Mouse (Mus musculus) left cerebral cortex, postnatal 25 days (tissue): ENCODE data around the gene Olfr593. TPM values are rescaled to one million over a fixed set of nuclear protein-coding genes. Genes with fewer than 3 reads are reported as not detected.
"Not testable (repeated sequence)": the region's sequence is repeated elsewhere in the genome, so short reads cannot be mapped to it uniquely, and the experiment has no call there.

ENCODE experiments used
- DNase-seq, 2 experiments: peaks; one replicate each; pipeline ENCODE4 v3.0.0; 2022; ENCODE audit warnings: low spot score in 2 of 2, mixed read lengths in 1 of 2
- intact Hi-C: fragments of 180-260 bp; cut with DNase I; formaldehyde crosslinking; loops from one replicate; pipeline ENCODE4 v1.15.1; 2025
- microRNA-seq, 2 experiments: library from miRNA; unstranded; fragments of <30 nt; microRNA quantifications; one replicate each; pipeline ENCODE4 v1.2.0; 2022
- total RNA-seq, 2 experiments: library from RNA; stranded (reverse); gene quantifications; 2 replicates each; pipeline ENCODE4 v1.2.3; 2021

Olfr593 gene
- total RNA-seq, result not detected

DNA sequence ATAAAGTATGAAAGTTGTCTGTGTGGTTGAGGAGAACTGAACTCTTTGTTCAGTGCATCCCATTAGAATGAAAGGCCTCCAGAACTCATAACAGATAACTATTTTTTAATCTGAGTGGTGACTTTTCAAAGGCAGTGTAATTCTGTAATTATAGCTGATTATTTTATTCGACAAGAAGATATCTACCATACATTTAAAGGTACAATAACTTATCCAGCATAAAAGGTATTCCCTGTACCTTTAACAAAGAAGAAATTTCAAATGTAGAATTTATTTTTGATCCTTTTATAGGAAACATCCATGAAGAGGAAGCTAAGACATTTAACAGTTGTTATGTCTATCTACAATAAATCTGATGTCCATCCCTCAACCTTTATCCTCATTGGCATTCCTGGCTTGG, at the start of gene Olfr593:
Olfr593 (plus strand) TSS at position 301 of the 400 bp plus-strand sequence.
- DNase-seq, result no peak
- intact Hi-C loops, result no loop called here

DNA sequence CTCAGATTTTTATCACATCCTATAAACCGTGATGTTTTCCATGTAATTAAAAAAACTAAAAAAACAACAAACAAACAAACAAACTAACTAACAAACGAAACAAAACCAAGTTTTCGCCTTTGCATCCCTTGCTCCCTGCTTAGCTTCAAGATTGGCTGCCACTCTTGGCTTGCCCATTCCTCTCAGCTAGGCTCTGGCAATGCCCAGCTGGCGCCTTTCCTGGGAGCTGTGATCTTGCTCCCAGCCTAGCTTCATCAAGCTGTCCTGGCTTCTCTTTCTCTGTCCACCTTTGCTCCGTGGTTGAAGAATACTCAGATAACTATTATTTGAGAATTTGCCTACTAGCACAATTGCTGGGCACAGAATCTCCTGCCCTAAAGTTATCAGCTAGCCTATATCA, 42.0 kb upstream of the Olfr593 start:
- intact Hi-C loops, result no loop called here
- no peak for DNase-seq

DNA sequence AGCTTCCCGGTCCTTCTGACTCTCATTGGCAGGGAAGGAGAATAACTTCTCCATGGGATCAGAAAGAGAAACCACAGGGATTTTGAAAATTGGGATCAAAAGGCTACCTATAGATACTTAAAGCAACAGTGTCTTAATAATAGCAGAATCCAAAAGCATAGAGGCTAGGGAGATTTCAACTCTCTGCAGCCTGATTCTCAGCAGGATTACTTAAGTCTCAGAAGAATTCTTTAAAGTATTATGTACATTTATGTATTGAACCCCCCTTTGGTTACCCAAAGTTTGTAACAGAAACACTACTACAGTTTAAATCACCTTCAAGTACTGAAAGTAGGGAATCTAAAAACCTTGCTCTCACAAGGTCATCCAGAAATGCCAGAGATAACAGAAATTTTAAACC, 33.4 kb upstream of the Olfr593 start, which contains the start of gene Olfr591:
Olfr591 (minus strand) TSS at position 101 of the 400 bp plus-strand sequence.
- intact Hi-C loops, result no loop called here

DNA sequence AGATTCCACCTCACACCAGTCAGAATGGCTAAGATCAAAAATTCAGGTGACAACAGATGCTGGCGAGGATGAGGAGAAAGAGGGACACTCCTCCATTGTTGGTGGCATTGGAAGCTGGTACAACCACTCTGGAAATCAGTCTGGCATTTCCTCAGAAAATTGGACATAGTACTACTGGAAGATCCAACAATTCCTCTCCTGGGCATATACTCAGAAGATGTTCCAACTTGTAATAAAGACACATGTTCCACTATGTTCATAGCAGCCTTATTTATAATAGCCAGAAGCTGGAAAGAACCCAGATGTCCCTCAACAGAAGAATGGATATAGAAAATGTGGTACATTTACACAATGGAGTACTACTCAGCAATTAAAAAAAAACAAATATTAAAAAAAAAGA, 27.2 kb upstream of the Olfr593 start, which contains the start of gene Olfr592:
Olfr592 (plus strand) TSS at position 301 of the 400 bp plus-strand sequence.
- DNase-seq, intact Hi-C loops: not testable (repeated sequence)

More for the DNA sequence above, 33.4 kb upstream of the Olfr593 start, which contains the start of gene Olfr591:
- no peak for DNase-seq

DNA sequence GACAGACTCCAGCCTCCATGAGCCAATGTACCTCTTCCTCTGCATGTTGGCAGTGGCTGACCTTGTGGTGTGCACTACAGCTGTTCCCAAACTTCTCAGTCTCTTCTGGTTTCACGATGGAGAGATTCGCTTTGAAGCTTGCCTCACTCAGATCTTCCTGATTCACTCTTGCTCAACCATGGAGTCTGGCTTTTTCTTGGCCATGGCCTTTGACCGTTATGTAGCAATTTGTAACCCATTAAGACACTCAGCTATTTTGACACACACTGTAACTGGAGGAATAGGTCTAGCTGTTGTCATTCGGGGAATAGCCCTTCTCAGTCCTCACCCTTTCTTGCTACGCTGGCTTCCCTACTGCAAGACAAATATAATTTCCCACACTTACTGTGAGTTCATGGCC, 388 bp downstream of the Olfr593 start:
- intact Hi-C loops, DNase-seq: not testable (repeated sequence)

DNA sequence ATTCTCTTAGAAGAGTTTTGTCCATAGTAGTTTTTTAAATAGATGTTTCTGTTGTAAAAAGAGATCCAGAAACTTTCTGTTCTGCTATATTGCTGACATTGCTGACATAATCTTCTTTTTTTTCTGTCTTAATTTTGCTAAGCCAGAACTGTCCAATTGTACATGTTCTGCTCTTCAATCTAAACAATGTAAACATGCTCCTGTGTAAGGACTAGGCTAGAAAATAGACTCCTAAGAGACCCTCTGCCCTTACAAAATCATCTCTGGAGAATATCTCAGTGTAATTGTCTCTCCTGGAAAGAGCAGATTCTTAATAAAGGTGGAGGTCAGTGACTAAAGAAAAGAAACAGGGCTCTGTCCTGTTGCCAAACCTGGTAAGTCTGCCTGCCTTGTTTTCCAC, 5.0 kb downstream of the Olfr593 start, which contains the start of gene Olfr594:
Olfr594 (plus strand) TSS at position 301 of the 400 bp plus-strand sequence.
- no peak for DNase-seq
- intact Hi-C loops, result no loop called here

DNA sequence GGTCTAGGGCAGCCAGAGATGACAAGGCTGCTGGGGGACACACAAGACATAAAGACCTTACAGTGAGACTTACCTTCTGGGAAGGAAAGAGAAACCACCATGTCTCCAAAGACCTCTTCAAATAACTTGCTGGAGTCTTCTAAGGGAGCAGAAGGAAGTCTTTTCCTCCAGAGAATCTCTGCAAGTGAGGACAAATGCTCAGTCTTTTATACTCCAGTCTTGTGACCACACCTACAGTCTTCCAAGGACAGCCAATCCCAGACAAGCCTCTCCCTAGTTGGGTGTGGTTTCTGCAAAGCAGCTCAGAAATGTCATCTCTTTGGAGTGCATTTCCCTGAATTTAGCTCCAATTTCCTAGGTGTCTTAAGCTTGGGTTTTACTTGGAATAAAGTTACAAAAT, 40.7 kb downstream of the Olfr593 start, which contains the start of gene Usp17ld:
Usp17ld (minus strand) TSS at position 101 of the 400 bp plus-strand sequence.
- intact Hi-C loops, DNase-seq: not testable (repeated sequence)

Small RNAs within 50 kb of the gene (microRNA-seq; reads per million reads assigned to microRNA genes)
- gene Gm25171, result 0 reads per million in 2 experiments

Other genes starting within 250 kb of the Olfr593 start
- not detected for gene Olfr576, start 249.2 kb upstream of the Olfr593 start, total RNA-seq
- gene Olfr577, start 235.9 kb upstream of the Olfr593 start, total RNA-seq, result not detected
- gene Olfr578, start 222.5 kb upstream of the Olfr593 start, total RNA-seq, result not detected
- gene Olfr582, start 173.8 kb upstream of the Olfr593 start, total RNA-seq, result not detected
- gene Olfr583, start 160.6 kb upstream of the Olfr593 start, total RNA-seq, result not detected
- gene Olfr584, start 130.0 kb upstream of the Olfr593 start, total RNA-seq, result not detected
- not detected for gene Olfr585, start 114.1 kb upstream of the Olfr593 start, total RNA-seq
- gene Olfr586, start 86.2 kb upstream of the Olfr593 start, total RNA-seq, result not detected
- not detected for gene Olfr588-ps1, start 71.0 kb upstream of the Olfr593 start, total RNA-seq
- gene Olfr589, start 55.5 kb upstream of the Olfr593 start, total RNA-seq, result not detected
- not detected for gene Olfr591, start 33.5 kb upstream of the Olfr593 start, total RNA-seq
- gene Olfr592, start 27.1 kb upstream of the Olfr593 start, total RNA-seq, result not detected
- gene Olfr594, start 5.1 kb downstream of the Olfr593 start, total RNA-seq, result not detected
- not detected for gene Usp17ld, start 40.6 kb downstream of the Olfr593 start, total RNA-seq
- not detected for gene Olfr596, start 93.8 kb downstream of the Olfr593 start, total RNA-seq
- gene Olfr597, start 104.5 kb downstream of the Olfr593 start, total RNA-seq, result not detected
- not detected for gene Olfr598, start 111.7 kb downstream of the Olfr593 start, total RNA-seq
- not detected for gene Olfr599, start 124.1 kb downstream of the Olfr593 start, total RNA-seq
- gene Olfr600, start 137.8 kb downstream of the Olfr593 start, total RNA-seq, result not detected
- gene Olfr601, start 150.8 kb downstream of the Olfr593 start, total RNA-seq, result not detected
- not detected for gene Olfr603, start 174.3 kb downstream of the Olfr593 start, total RNA-seq
- not detected for gene Usp17lc, start 203.2 kb downstream of the Olfr593 start, total RNA-seq
- gene Olfr605, start 233.6 kb downstream of the Olfr593 start, total RNA-seq, result not detected
- gene Olfr606, start 237.2 kb downstream of the Olfr593 start, total RNA-seq, result not detected